Mouse (Mus musculus) adrenal gland, postnatal 10 days (tissue): ENCODE results near the gene Foxe3. TPM values are rescaled to one million over a fixed set of nuclear protein-coding genes. Genes with fewer than 3 reads are reported as not detected.

ENCODE experiments used
- total RNA-seq, 2 experiments: library from RNA; stranded (reverse); gene quantifications; 2 replicates each; pipeline ENCODE4 v1.2.3; 2021

Gene Foxe3
- total RNA-seq, 2 experiments from 2014 or later: not detected

Other genes with a start within 250 kb of the Foxe3 start
- gene Gm12830, start 104.3 kb downstream of the Foxe3 start, total RNA-seq: not detected
- gene Foxd2, start 17.1 kb downstream of the Foxe3 start, total RNA-seq: 1 to 10 TPM; 1.5 to 1.6 TPM
- 10 to 100 TPM; 86.6 to 94.9 TPM for gene Cmpk1, start 61.2 kb upstream of the Foxe3 start, total RNA-seq
- gene Stil, start 74.1 kb upstream of the Foxe3 start, total RNA-seq: 1 to 10 TPM; 2.6 to 4.1 TPM
- gene Tal1, start 130.4 kb upstream of the Foxe3 start, total RNA-seq: 1 to 10 TPM; 5.4 to 7.7 TPM
- gene Pdzk1ip1, start 162.7 kb upstream of the Foxe3 start, total RNA-seq: 1 to 10 TPM in 1 of 2 experiments, under 1 TPM in 1; 0.99 to 1.9 TPM
- under 1 TPM; 0.18 to 0.39 TPM for gene Cyp4x1, start 208.3 kb upstream of the Foxe3 start, total RNA-seq